Mouse (Mus musculus): ENCODE data around the gene Pth2.
A peak's percentile ranks its signal among the peaks of the same experiment; 100 is the strongest.
"Not testable (repeated sequence)": the region's sequence is repeated elsewhere in the genome, so short reads cannot be mapped to it uniquely, and the experiment has no call there.

Pth2 gene

DNA sequence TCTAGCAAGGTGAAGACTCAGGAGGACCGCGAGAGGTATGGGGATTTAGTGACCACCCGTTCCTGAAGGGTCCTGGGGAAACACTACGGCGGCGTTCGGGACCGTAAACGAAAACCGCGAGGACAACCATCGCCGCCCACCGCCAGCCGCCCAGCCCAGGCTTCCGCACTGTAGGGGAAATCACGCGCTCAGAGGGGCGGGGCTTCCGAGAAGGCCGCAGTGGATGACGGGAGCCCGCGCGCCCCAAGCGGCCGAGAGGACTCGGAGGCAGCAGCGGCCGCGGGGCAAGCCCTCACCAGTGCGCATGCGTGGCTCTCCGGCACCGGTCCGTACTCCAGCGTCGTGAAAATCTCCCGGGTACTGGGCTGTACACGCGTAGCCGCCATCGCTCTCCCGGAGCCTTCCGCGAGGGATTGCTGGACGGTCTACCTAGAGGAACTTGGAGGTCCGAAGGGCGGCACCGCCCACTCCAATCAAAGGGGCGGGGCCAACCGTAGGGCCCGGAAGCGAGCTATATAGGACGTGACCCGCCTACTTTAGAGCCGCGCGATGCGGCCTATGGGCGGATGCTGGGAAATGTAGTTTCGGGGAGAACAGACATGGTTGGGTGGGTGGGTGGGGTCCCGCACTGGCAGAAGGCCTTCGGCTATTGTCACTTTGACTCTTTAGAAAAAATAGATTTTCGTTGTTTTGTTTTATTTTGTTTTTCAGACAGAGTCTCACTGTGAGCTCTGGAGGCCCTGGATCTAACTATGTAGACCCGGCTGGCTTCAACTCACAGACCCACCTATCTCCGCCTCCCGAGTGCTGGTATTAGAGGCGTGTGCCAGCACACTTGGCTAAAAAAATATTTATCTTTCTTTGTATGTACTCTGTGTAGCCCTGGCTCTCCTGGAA lies 26.5 kb upstream of the Pth2 start, which contains the start of the genes Pih1d1 and Aldh16a1:
TSS of gene Pih1d1 (plus strand) at position 208 of the 897 bp plus-strand sequence.
TSS of gene Aldh16a1 (minus strand) at position 489 of the 897 bp plus-strand sequence.
- peak; percentile 98 for DNase-seq

DNA sequence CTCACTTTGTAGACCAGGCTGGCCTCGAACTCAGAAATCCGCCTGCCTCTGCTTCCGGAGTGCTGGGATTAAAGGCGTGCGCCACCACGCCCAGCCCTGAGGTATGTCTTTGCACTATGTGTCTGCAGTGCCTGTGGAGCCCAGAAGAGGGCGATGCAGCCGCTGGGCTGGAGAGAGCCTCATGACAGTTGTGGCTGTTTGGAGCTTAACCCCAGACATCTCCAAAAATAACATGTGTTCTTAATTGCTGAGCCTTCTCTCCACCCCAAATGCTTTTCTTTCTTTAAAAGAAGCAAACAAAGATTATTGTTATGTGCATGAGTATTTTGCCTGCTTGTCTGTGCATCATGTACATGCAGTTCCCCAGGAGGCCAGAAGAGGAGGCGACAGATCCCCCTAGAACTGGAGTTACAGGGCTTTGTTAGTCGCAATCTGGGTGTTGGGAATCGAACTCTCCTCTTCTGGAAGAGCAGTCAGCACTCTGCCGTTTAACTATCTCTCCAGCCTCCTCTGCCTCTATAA lies 25.7 kb upstream of the Pth2 start:
- no peak for DNase-seq

DNA sequence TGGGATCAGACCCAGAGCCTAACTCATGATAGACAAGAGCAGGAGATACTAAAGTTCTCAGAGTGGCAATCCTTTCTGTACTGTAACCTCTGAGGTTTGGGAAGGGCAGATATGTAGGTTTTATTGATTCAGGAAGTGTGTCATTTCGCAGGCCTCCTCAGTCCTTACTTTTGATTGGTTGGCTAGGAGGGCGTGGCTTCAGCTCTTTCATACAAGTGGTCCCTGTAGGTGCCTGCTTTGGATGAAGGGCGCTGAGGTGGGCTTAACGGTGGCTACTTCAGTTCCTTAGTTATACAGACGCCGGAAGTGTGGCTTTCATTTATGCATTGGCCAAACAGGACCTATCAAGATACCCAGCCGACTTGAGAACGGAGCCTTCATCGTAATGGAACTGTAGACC lies 25.2 kb upstream of the Pth2 start:
- no peak for DNase-seq

DNA sequence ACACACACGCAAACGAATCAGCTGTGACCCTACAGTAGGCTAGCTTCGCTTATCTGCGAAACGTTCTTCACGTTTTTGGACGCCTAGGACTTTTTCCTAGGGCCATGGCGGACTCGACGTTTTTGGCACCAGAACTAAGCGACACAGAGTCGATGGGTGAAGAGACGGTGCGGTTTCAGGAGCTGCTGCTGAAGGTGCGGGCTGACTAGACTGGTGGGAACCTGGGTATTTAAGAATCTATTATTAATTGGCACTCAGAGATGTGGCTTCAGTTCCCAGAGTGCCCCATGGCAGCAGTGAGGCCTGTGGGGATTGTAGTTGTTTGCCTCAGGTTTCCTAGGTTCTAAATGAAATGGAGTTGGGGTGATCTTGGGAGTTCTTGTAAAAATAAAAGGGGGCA lies 24.6 kb upstream of the Pth2 start:
- no peak for DNase-seq

DNA sequence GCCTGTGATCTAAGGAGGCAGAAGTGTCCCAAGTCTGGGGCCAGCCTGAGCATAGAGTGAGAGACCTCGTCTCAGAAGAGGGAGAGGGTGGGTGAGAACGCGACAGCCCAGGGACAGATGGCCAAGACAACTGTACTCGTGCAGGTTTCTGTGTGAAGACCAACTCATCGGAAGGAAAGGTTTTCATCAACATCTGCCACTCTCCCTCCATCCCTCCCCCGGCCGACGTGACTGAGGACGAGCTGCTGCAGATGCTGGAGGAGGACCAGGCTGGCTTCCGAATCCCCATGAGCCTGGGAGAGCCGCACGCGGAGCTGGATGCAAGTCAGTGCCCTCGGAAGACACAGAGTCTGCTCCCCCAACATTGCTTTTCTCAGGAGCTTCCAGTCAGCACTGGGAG lies 23.3 kb upstream of the Pth2 start:
- no peak for DNase-seq

DNA sequence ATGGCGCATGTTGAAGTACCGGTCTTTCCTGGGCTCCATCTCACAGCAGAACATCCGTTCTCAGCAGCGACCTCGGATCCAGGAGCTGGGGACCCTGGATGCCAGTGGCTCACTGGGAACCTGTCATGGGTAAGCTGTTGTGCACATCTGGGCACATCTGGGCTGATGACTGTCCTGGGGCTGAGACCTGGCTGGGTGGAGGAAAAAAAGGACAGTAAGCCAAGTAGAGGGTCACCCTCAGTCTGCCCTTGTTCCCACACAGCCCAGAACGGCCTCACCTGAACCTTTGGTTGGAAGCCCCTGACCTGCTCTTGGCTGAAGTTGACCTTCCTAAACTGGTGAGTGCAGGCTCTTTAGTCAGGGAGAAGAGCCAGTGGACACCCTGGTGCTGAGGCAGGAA lies 21.8 kb upstream of the Pth2 start:
- DNase-seq = no peak

DNA sequence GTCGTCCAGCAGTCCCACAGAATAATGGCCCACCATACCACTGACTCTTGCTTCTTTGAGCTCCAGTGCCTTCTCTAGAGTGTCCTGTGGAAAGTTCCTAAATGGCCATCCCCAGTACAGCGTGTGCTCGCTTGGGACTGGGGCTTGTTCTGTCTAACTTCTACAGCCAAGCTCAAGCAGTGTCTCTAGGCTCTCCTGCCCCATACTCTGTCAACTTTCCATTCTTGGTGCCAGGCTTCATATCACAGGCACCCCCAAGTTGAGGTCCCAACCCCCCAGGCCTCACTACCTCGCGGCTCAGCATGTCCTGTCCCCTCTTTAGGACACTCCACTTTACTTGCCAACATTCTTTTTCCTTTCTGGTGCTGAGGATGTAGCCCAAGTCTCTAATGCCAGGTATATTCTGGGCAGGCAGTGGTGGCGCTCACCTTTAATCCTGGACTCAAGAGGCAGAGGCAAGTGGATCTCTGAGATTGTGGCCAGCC lies 20.4 kb upstream of the Pth2 start:
- no peak for DNase-seq

DNA sequence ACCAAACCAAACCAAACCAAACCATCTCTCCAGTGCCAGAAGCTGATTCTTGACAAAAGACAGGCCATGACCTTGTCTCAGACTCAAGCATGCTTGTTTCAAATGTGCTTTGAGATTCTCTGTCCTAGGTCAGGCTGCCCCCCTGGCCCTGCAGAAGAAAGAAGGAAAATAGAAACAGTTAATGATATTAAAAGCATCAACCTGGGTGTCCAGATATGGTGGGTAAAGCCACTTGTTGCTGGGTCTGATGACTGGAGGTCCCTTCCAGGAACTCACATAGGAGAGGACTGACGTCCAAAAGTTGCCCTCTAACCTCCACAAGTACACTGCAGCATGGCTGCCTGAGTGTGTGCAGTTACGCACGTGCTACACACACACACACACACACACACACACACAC lies 19.9 kb upstream of the Pth2 start:
- DNase-seq = no peak

DNA sequence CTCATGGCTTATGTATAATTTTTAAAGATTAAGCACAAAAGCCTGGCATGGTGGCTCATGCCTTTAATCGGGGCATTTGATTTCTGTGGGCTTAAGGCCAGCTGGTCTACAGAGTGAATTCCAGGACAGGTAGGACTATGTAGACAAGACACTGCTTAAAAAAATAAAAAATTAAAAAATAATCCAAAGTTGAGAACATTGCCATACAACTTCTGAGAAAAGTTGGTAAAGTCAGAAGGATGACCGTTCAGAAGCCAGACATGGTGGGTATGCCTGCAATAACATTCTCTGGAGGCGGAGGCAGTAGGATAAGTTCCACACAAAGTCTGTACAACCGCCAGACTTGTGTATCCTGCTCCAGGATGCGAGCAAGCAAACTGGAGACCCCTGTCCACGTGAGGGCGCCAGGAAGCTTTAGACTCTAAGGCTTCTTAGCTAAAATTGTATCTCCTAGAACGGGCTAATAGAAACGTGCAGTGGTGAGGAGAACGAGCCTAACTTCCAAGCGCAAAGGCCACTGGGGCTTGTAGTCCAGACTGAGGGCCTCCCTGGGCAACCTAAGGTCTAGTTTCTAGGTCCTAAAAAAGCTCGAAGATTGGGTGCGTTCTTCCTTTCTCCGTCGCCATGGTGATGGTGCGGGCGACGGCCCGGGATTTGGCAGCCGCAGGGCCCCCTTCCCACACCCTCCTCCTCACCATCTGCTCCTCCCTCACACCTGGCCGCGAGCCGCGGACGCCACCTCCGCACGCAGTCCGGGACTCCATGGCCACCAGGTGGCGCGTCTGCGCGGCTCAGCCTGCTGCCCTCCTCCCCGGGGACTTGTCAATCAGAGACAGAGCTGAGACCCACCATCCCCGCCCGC lies 19.0 kb upstream of the Pth2 start:
- peak; percentile 98 for DNase-seq

DNA sequence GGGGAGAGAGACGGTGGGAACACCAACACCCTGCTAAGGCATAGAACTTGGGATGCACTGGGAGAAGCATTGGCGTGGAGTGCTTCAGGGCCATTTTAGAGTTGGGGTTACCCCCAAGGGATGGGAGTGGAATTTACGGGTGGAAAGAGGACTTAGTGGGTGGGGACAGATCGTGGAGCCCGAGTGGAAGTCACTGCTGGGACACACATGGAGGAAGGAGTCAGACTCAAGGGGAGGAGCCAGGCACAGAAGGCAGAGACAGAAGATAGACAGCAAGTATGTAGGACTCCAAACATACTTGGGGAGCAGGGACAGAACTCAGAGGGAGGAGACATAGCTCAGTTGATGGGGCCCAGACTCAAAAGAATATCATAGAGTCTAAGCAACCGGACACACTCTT lies 18.2 kb upstream of the Pth2 start:
- no peak for DNase-seq

DNA sequence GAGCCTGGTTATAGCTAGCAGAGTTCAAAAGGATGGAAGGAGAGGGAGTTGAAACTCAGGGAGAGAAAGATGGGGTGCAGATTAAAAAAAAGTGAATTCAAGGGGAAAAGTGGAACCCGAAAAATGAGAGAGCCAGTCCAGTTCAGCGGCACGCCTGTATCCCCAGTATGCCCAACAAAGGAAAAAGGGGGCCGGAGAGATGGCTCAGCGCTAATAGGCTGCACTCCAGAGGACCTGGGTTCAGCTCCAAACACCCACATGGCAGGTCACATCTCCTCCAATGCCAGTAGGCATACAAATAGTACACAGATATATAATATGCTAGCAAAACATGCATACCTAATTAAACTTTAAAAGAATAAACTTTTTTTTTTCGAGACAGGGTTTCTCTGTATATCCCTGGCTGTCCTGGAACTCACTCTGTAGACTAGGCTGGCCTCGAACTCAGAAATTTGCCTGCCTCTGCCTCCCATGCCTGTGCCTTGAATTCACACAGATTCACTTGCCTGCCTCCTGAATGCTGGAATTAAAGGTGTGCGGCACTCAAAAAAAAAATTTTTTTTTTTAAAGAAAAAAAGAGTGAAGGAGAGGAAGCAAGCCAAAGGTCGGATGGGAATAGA lies 17.7 kb upstream of the Pth2 start:
- no peak for DNase-seq

DNA sequence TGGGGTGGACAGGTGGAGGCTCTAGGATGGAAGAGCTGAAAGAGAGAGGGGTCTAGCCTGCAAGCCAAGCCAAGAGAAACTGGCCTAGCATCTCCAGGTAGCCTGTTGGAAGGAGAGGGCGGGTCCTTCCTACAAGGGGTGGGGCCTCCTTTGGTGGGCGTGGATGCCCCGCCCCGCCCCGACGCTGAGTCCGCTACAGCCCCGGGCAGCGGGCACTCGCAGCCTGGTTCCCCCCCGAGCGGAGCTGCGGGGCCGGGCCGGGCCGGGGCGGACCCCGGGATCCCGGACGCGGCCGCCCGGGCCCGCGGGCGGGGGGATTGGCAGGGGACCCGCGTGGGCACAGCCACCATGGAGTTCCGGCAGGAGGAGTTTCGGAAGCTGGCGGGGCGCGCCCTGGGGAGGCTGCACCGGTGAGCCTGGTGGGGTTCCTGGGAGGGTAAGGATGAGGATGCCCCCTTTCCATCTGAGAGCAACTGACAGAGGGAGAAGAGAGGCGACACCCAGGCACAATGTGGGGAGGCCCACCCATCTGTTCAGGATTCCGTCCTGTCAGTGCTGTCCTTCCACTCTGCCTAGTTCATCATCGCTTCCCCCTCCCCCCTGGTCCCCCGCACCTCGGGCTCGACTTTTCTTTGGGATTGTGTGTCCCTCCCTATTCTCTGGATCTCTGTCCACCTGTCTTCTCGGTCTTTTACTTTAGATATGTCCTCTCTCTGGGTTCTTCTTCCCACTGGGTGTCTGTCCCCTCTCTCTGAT lies 16.9 kb upstream of the Pth2 start, which contains the start of gene Slc17a7:
TSS of gene Slc17a7 (plus strand) at position 215 of the 756 bp plus-strand sequence.
- DNase-seq = peak; percentile 81

DNA sequence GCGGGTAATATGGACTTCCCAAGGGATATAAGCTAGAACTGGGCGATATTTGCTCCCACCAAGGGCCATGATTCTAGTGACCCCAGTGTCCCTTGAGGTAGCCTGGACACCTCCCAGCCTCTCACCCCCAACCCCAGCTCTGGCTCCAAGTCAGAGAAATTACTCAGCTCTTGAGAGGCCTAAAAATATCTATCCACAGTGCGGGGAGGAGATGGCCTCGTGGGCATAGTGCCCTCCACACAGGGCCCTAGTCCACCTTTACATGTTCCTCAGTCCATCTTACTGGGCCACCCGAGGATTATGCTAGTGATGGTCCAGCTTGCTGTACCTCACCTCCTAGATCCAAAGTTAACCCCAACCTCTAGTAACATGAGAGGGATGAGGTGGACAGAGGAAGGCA lies 16.0 kb upstream of the Pth2 start:
- DNase-seq = no peak

DNA sequence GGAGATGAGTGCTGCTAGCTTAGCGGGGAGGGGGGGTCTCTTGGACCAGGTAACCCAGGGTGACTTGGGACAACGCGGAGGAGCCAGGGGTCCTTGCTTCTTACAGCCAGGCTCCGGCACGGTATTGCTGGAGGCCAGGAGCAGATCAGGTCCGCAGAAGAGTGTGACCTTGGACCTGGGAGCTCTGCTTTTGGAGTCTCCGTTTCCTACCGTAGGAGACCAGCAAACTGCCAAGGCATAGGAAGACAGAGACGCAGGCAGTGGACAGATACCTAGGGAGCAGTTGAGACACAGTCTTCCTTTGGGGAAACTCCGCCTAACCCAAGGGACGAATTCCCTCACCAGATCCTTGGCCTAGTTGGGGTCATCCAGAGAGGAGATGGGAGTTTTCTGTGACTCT lies 15.1 kb upstream of the Pth2 start:
- no peak for DNase-seq

DNA sequence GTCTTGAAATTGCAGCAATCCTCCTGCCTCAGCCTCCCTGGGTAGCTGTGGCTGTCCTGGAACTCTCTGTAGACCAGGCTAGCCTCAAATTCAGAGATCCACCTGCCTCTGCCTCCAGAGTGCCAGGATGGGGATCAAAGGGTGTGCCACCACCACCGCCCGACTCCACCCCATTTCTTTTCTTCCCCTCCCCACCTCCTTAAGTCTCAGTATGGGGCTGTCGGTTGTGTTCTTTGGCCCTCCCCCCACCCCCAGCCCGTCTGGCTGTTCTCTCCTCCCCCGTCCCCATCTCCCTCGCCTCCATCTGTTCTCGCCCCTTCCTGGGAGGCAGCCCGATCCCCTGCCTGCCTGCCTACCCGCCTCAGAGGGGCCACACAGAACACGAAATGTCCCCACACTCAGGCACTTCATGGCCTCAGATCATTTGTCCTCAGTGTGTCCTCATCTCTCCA lies 13.8 kb upstream of the Pth2 start:
- DNase-seq = peak; percentile 59

DNA sequence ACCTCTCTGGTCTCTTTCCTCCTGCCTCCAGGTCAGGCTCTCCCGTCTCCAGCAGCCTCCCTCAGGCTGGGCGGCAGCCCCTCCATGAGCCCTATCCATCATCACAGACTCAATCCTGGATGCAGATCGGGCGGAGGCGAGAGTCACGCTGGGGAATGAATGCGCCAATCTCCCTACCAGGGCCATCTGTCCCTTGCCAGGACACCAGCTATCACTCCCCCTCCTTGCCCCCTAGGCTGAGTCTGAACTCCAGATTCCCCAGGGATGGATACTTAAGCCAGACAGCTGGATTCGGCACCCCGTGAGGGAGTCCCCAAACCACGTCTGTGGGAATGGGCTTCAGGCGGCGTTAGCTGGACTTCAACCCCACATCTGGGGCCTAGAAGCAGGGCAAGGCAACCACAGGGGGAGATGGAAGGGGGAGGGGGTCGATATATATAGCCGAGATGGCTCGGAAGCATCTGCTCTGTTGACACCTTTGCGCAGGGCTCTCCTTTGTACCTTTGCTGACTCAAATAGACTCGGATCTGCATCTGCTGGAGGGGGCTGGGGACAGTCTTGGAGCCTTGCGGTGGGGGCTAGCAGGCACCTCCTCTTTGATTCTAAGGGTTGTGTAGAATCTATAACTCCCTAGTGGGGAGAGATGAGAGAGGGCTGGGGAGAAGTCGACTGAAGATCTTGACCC lies 12.9 kb upstream of the Pth2 start:
- DNase-seq = peak; percentile 74

DNA sequence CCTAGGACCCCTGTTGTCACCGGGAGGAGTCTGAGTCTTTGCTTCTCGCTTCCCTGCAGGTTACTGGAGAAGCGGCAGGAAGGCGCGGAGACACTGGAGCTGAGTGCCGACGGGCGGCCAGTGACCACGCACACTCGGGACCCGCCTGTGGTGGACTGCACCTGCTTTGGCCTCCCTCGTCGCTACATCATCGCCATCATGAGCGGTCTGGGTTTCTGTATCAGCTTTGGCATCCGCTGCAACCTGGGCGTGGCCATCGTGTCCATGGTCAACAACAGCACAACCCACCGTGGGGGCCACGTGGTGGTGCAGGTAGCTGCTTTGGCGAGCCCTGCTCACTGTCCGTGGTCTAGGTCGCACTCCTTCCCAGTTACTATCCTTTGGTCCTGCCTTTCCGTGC lies 12.1 kb upstream of the Pth2 start:
- peak; percentile 68 for DNase-seq

DNA sequence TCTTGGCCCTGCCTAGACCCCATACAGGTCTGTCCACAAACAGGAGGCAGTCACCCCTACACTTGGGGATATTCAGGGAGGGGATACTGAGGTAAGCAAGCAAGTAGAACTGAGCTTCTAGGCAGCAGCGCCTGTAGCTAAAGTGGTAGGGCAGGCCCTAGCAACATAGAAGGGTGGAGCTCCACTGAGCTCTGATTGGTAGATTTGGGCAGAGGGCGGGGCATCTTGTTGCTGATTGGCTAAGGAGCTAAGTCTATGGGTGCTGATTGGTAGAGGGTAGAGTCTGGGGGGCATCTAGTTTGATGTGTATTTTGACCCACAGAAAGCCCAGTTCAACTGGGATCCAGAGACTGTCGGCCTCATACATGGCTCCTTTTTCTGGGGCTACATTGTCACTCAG lies 11.3 kb upstream of the Pth2 start:
- DNase-seq = peak; percentile 66

DNA sequence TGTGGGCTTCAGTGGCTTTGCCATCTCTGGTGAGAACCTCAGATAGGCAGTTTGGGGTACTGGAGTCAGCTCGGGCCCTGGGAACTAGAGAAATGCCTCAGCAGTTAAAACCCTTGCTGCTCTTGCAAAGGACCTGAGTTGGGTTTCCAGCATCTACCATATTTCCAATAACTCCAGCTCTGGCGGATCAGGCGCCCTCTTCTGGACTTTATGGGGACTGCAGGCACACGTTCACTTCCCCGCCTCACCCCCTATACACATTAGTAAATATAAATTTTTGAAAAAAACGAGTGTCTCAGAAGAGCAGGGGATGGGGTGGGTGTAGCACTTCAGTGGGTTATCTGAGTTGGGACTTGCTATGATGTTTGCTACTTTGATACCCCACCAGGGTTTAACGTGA lies 7.8 kb upstream of the Pth2 start:
- DNase-seq = no peak

DNA sequence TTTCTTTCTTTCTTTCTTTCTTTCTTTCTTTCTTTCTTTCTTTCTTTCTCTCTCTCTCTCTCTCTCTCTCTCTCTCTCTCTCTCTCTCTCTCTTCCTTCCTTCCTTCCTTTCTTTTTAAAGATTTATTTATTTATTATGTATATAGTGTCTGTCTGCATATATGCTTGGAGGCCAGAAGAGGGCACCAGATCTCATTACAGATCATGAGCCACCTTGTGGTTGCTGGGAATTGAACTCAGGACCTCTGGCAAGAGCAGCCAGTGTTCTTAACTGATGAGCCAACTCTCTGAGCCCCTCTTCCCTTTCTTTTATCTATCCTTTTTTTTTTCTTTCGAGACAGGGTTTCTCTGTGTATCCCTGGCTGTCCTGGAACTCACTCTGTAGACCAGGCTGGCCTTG lies 7.0 kb upstream of the Pth2 start:
- not testable (repeated sequence) for DNase-seq

DNA sequence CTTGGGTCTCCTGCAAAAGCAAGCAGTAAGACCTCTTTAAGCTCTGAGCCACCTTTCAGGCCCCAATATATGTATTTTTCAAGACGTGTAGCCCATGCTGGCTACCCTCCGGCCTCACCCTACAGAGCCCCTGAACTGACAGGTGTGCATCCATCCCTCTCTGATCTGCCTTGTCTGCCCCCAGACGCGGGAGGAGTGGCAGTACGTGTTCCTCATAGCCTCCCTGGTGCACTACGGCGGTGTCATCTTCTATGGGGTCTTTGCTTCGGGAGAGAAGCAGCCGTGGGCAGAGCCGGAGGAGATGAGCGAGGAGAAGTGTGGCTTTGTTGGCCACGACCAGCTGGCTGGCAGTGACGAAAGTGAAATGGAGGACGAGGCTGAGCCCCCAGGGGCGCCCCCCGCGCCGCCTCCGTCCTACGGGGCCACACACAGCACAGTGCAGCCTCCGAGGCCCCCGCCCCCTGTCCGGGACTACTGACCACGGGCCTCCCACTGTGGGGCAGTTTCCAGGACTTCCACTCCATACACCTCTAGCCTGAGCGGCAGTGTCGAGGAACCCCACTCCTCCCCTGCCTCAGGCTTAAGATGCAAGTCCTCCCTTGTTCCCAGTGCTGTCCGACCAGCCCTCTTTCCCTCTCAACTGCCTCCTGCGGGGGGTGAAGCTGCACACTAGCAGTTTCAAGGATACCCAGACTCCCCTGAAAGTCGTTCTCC lies 6.1 kb upstream of the Pth2 start:
- no peak for DNase-seq

All from cerebellum, adult 11 months (tissue).